Mouse (Mus musculus): ENCODE results near the gene Tlk2. TPM values are rescaled to one million over a fixed set of nuclear protein-coding genes. Genes with fewer than 3 reads are reported as not detected.
A peak's percentile ranks its signal among the peaks of the same experiment; 100 is the strongest.

Gene Tlk2
- polyA plus RNA-seq, 1 experiment from 2014 or later: 17.4 TPM

DNA sequence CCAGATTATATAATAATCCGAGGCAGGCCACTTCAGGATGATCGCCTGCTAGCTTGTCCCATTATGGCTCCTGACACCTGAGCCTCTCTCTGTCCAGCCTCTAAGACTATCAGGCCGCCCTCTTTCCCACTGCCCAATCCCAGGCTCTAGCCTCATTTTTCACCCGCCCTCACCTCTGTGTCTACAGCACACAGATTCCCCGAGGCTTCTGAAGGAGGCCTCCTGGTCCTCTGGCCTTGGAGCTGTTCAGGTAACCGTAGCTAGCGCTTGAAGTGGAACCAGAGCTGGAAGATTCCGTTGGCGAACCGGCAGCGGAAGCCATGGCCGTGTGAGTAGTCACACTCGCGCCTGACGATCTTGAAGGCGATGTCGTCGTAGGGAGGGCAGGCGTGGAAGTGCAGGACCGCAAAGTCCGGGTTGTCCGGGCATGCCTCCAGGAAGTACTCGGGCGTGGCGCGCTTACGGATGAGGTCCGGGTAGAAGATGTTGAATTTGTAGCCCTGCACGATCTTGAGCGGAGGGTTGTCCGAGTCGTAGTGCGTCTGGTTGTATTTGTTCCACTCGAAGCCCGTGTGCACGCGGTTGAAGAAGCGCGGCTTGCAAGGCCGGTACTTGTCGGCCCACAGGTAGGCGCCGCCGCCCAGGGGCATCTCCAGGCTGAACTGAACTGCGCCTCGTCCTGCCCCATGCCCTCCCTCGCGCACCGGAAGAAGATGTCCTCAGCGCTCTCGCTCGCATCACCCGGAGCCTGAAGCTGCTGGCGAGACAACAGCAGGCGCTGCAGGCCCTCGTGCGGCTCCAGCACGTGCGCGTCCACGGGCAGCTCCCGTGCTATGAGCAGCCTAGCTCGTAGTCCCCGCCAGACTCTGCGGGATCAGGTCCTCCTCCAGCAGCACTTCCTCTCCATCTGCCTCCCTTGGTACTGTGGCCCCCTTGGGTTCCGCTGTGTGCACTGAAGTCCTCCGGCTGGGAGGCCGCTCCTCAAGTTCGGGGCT is 13.8 kb upstream of the Tlk2 start:
- no peak for ATAC-seq (ENCODE audit: insufficient read depth, low FRiP score, low read depth)
- no peak overlapping the region for H3K9ac ChIP-seq
- no peaks in the 10 kb centered on the region for H3K4me1 ChIP-seq
- H3K27me3 ChIP-seq (replicated peaks): no peaks in the 10 kb centered on the region
- no peaks in the 10 kb centered on the region for H3K36me3 ChIP-seq
- H3K4me3 ChIP-seq (replicated peaks): no peak overlapping the region
- H3K4me2 ChIP-seq: no peak overlapping the region
- H3K9me3 ChIP-seq: peaks cover 9% of the 10 kb centered on the region; the same call in 1 of the 2 replicates
- no peak overlapping the region for H3K27ac ChIP-seq
- 78% methylated on average over 69 of the region's 69 CpGs for WGBS

DNA sequence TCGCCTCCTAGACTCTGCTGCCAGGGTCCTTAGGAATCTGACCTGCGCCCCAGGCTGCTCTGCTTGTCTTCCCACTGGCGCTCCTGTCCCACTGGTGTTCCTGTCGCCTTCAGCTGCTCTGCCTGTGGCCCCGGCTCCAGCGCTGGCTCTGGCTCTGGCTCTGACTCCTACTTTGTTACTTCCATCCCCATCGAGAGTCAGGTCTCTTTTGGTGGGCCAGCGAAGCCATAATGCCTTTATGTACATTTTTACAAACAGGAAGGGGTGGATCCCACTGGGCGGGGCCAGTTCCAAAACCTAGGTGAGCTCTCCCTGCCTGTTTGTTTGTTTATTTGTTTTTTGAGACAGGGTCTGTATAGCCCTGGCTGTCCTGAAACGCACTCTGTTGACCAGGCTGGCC is 11.8 kb upstream of the Tlk2 start:
- WGBS: 91% methylated on average over 10 of the region's 10 CpGs
- no peaks in the 10 kb centered on the region for H3K4me1 ChIP-seq
- H3K4me3 ChIP-seq (replicated peaks): no peak overlapping the region
- no peaks in the 10 kb centered on the region for H3K36me3 ChIP-seq
- H3K9ac ChIP-seq: no peak overlapping the region
- no peak overlapping the region for H3K27ac ChIP-seq
- no peaks in the 10 kb centered on the region for H3K27me3 ChIP-seq (replicated peaks)
- H3K4me2 ChIP-seq: no peak overlapping the region
- ATAC-seq (ENCODE audit: insufficient read depth, low FRiP score, low read depth): no peak
- H3K9me3 ChIP-seq: peaks cover 9% of the 10 kb centered on the region; the same call in 1 of the 2 replicates

GRCm38 (mm10) chr11:105179523-105179922 is 916 bp downstream of the Tlk2 start:
- H3K4me2 ChIP-seq: peak overlapping the region; percentile 72
- no peak overlapping the region for H3K9ac ChIP-seq
- no peak for ATAC-seq (ENCODE audit: insufficient read depth, low FRiP score, low read depth)
- peaks cover 5% of the 10 kb centered on the region for H3K36me3 ChIP-seq
- H3K9me3 ChIP-seq: no peaks in the 10 kb centered on the region
- peaks cover 6% of the 10 kb centered on the region for H3K4me1 ChIP-seq
- 58% methylated on average over 4 of the region's 4 CpGs for WGBS
- peak overlapping the region; percentile 96; the same call in 1 of the 2 replicates for H3K4me3 ChIP-seq (replicated peaks)
- peak overlapping the region; percentile 98; the same call in 1 of the 2 replicates for H3K27ac ChIP-seq
- no peaks in the 10 kb centered on the region for H3K27me3 ChIP-seq (replicated peaks)

- no peaks in the 10 kb centered on the region for H3K27me3 ChIP-seq (replicated peaks)
- peaks cover 6% of the 10 kb centered on the region for H3K4me1 ChIP-seq
- H3K9ac ChIP-seq: peak overlapping the region; percentile 95
- peak overlapping the region; percentile 72 for H3K4me2 ChIP-seq
- H3K27ac ChIP-seq: peak overlapping the region; percentile 98
- 1% methylated on average over 35 of the region's 35 CpGs for WGBS
- H3K9me3 ChIP-seq: no peaks in the 10 kb centered on the region
- peak overlapping the region; percentile 96 for H3K4me3 ChIP-seq (replicated peaks)
- peak; percentile 33 for ATAC-seq (ENCODE audit: insufficient read depth, low FRiP score, low read depth)
- peaks cover 10% of the 10 kb centered on the region for H3K36me3 ChIP-seq
Measured at GRCm38 (mm10) chr11:105180471-105181091, 2.0 kb downstream of the Tlk2 start.

GRCm38 (mm10) chr11:105181126-105181637 is 2.6 kb downstream of the Tlk2 start:
- H3K27ac ChIP-seq: peak overlapping the region; percentile 98
- H3K9me3 ChIP-seq: no peaks in the 10 kb centered on the region
- ATAC-seq (ENCODE audit: insufficient read depth, low FRiP score, low read depth): peak; percentile 98
- WGBS: under 1% methylated on average over 51 of the region's 60 CpGs
- no peaks in the 10 kb centered on the region for H3K27me3 ChIP-seq (replicated peaks)
- H3K4me1 ChIP-seq: peaks cover 6% of the 10 kb centered on the region
- H3K4me3 ChIP-seq (replicated peaks): peak overlapping the region; percentile 96
- peak overlapping the region; percentile 72 for H3K4me2 ChIP-seq
- peak overlapping the region; percentile 97 for H3K9ac ChIP-seq
- peaks cover 10% of the 10 kb centered on the region for H3K36me3 ChIP-seq

DNA sequence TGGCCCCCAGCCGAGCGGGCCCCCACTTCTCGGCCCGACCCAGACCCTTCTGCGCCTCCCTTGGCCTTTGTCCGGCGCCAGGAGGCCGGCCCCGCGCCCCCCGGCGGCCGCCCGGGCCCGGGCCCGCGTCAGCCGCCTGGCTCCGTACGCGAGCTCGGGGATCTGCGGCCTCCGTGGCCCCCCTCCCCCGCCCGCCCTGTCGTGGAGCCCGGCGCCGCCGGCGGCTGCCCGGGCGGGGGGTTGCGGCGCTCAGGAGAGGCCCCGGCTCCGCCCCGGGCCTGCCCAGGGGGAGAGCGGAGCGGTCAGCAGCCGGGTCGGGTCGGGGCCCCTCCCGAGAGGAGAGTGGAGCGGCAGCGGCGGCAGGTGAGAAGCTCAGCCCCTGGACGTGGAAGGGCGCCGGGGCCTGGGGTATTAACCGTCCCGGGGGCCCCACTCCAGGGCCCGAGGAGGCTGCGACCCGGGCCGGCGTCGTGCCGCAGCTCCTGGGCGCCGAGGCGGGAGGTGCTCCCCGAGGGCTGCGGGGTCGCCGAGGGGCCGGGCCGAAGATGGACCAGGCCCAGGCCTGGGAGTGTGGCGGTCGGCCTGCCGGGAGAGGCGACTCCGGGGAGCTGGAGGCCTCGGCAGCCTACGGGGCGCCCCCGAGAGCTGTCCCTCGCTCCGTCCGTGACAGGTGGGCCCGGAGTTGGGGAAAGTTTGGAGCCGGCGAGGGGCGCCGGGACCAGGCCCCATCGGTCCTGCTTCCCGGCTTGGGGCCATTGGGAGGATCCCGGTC is 3.3 kb downstream of the Tlk2 start:
- H3K27ac ChIP-seq: peak overlapping the region; percentile 98
- H3K4me1 ChIP-seq: peaks cover 6% of the 10 kb centered on the region
- peak overlapping the region; percentile 96 for H3K4me3 ChIP-seq (replicated peaks)
- 2% methylated on average over 71 of the region's 89 CpGs for WGBS
- no peaks in the 10 kb centered on the region for H3K27me3 ChIP-seq (replicated peaks)
- peak overlapping the region; percentile 52 for H3K4me2 ChIP-seq
- peaks cover 10% of the 10 kb centered on the region for H3K36me3 ChIP-seq
- peak overlapping the region; percentile 97 for H3K9ac ChIP-seq
- no peaks in the 10 kb centered on the region for H3K9me3 ChIP-seq
- ATAC-seq (ENCODE audit: insufficient read depth, low FRiP score, low read depth): peak; percentile 27

DNA sequence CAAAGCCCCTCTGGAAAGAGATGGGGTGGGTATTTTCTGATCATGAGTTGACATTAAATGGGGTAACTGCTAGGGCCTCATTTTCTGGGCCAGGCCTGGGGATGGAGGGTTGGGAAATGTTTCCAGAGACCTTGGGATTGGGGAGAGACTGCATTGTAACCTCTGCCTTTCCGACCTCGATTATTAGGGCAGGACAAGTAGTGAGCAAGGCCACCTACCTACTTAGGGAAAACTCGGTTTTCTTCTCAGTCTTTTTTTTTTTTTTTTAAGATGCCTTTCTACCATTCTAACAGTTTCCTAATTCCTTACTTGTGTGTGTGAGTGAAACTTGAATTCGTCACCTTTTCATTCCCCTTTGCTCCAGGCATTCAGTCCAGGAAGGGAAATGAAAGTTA is 3.9 kb downstream of the Tlk2 start:
- Histone ChIP-seq H3K9me3 (no peaks in the 10 kb centered on the region), H3K36me3 (peaks cover 10% of the 10 kb centered on the region), H3K4me3 (replicated peaks) (peak overlapping the region; percentile 96), H3K27ac (peak overlapping the region; percentile 98), H3K4me1 (peaks cover 6% of the 10 kb centered on the region), H3K4me2 (peak overlapping the region; percentile 52), H3K27me3 (replicated peaks) (no peaks in the 10 kb centered on the region), H3K9ac (peak overlapping the region; percentile 97)
- ATAC-seq (ENCODE audit: insufficient read depth, low FRiP score, low read depth): no peak
- 2% methylated on average over 4 of the region's 4 CpGs for WGBS

GRCm38 (mm10) chr11:105184678-105185077 is 6.1 kb downstream of the Tlk2 start:
- no peak overlapping the region for H3K27ac ChIP-seq
- H3K9ac ChIP-seq: no peak overlapping the region
- H3K36me3 ChIP-seq: peaks cover 12% of the 10 kb centered on the region
- no peaks in the 10 kb centered on the region for H3K9me3 ChIP-seq
- no peak overlapping the region for H3K4me2 ChIP-seq
- H3K27me3 ChIP-seq (replicated peaks): no peaks in the 10 kb centered on the region
- peaks cover 5% of the 10 kb centered on the region for H3K4me1 ChIP-seq
- no peak overlapping the region for H3K4me3 ChIP-seq (replicated peaks)
- WGBS: 87% methylated on average over 3 of the region's 3 CpGs
- ATAC-seq (ENCODE audit: insufficient read depth, low FRiP score, low read depth): no peak

GRCm38 (mm10) chr11:105192186-105192585 is 13.6 kb downstream of the Tlk2 start:
- ATAC-seq (ENCODE audit: insufficient read depth, low FRiP score, low read depth): no peak

DNA sequence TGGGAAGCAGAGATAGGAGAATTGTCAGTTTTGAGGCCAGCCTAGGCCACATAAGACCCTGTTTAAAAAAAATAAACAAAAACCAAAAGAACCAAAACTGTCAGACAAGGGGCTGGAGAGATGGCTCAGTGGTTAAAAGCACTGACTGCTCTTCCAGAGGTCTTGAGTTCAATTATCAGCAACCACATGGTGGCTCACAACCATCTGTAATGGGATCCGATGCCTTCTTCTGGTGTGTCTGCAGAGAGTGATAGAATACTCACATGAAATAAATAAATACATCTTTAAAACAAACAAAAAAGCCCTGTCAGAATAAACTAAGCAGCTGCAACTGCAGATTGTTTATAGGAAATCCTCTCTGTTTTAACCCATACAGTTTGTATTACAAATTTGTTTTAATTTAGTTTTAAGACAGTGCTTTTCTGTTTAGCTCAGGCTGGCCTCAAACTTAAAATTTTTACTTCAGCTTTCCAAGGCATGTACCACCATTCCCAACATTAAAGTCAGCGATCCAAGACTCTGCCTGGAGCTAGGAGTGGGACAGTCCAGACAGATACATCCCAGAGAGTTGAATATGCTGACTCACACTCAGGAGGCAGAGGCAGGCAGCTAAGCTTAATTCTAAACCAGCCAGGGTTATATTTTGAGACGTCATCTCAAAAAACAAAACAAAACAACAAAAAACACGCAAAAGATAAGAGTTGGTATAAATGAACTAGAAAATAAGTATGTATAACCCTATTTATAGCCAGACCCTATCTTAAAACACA is 18.5 kb downstream of the Tlk2 start:
- no peak overlapping the region for H3K27ac ChIP-seq
- 0 out of 2 replicates have a peak, but pooled peaks have one; percentile 10 for ATAC-seq (ENCODE audit: insufficient read depth, low FRiP score, low read depth)
- 0 out of 2 replicates have a peak, but pooled peaks cover 2% of the 10 kb centered on the region for H3K4me1 ChIP-seq
- H3K9ac ChIP-seq: no peak overlapping the region
- no peaks in the 10 kb centered on the region for H3K36me3 ChIP-seq
- WGBS: 67% methylated on average over 4 of the region's 4 CpGs
- no peaks in the 10 kb centered on the region for H3K27me3 ChIP-seq (replicated peaks)
- H3K9me3 ChIP-seq: no peaks in the 10 kb centered on the region
- no peak overlapping the region for H3K4me3 ChIP-seq (replicated peaks)
- H3K4me2 ChIP-seq: no peak overlapping the region

More at GRCm38 (mm10) chr11:105192186-105192585, 13.6 kb downstream of the Tlk2 start:
- Histone ChIP-seq H3K9ac (no peak overlapping the region), H3K9me3 (no peaks in the 10 kb centered on the region), H3K36me3 (peaks cover 2% of the 10 kb centered on the region; the same call in 1 of the 2 replicates), H3K27me3 (replicated peaks) (no peaks in the 10 kb centered on the region), H3K4me3 (replicated peaks) (no peak overlapping the region), H3K27ac (no peak overlapping the region), H3K4me1 (0 out of 2 replicates have a peak, but pooled peaks cover 2% of the 10 kb centered on the region), H3K4me2 (no peak overlapping the region)
- 84% methylated on average over 3 of the region's 3 CpGs for WGBS

- no peak for ATAC-seq (ENCODE audit: insufficient read depth, low FRiP score, low read depth)
- WGBS: 41% methylated on average over 3 of the region's 3 CpGs
- H3K9ac ChIP-seq: no peak overlapping the region
- no peak overlapping the region for H3K27ac ChIP-seq
- H3K4me2 ChIP-seq: no peak overlapping the region
- no peaks in the 10 kb centered on the region for H3K36me3 ChIP-seq
- no peaks in the 10 kb centered on the region for H3K4me1 ChIP-seq
- H3K4me3 ChIP-seq (replicated peaks): no peak overlapping the region
- no peaks in the 10 kb centered on the region for H3K27me3 ChIP-seq (replicated peaks)
- no peaks in the 10 kb centered on the region for H3K9me3 ChIP-seq
Measured at GRCm38 (mm10) chr11:105202403-105202802, 23.8 kb downstream of the Tlk2 start.
